Mouse (Mus musculus): ENCODE measurements around the gene Ghrhr. TPM values are rescaled to one million over a fixed set of nuclear protein-coding genes. Genes with fewer than 3 reads are reported as not detected.

Gene Ghrhr
- polyA plus RNA-seq, 1 experiment: not detected

DNA sequence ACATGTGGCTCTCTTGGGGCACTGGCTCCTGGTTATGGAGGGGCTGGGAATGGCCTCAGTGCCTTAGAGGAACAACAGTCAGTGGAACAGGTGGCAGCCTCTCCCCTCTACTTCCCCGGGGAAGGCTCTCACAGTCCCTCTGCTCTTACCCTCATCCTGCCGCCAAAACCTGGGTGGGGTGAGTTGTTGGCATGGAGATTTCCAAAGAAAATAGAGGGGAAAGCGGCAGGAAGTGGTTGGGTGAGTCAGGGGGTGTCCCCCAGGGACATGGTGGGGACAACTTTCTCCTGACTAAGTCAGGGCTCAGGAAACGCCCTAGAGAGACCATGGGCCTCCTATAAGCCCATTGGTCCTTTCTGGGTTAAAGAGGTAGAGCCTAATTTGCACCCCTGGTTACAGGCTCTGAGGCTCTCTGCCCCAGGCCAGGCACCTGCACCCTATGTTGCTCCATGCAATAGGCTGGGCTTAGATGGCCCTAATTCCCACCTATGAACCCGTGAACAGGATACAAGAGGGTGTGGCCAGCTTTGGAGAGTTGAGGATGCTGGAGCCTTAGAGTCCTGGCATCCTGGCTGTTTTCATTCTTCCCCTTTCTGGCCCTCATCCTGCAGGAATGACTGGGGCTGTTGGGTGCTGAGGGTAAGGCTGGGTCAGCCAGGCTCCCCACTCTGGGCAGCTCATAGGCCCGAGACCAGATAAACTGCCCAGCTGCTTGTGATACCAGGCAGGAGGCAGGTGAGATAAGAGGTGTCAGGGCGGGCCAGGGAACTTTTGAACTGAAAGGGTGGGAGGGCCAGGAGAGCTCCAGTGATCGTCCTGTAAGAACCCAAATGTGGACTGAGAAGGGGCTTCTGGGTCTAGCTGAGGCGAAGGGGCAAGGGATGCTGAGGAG, 36.9 kb upstream of the Ghrhr start:
- no peak for TF ChIP-seq CTCF (IDR thresholded peaks at IDR 0.05; ENCODE audit: borderline replicate concordance, insufficient read depth, low read length)
- TF ChIP-seq POLR2A (IDR thresholded peaks at IDR 0.05; ENCODE audit: low read depth, low read length): no peak
- Histone ChIP-seq H3K27ac (ENCODE audit: insufficient read depth, low read length) (no peak overlapping the region), H3K4me1 (ENCODE audit: control insufficient read depth, insufficient read depth, low read length) (peaks cover 4% of the 10 kb centered on the region; the same call in 1 of the 2 replicates), H3K4me3 (ENCODE audit: insufficient read depth, low read length) (no peak overlapping the region)

DNA sequence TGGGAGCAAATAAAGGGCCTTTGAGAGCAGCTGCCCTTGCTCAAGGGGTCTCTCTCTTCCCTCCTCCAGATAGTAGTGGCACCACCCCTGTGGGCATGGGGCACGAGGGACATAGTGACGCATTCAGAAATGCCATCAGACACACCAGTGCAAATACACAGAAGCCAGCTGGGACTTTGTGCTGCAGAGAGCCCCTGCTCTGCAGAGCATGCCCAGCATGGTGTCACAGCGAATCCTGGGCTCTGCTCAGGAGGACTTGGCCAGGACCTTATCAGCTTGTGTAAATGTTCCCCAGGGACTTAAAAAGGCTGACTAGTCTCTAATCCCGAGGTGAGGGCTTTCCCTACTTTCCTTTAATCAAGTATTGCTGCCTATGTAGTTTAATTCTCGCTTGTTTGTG, 34.4 kb upstream of the Ghrhr start:
- no peak overlapping the region for H3K4me3 ChIP-seq (ENCODE audit: insufficient read depth, low read length)
- TF ChIP-seq POLR2A (IDR thresholded peaks at IDR 0.05; ENCODE audit: low read depth, low read length) (no peak), CTCF (IDR thresholded peaks at IDR 0.05; ENCODE audit: borderline replicate concordance, insufficient read depth, low read length) (no peak)
- H3K27ac ChIP-seq (ENCODE audit: insufficient read depth, low read length): no peak overlapping the region
- peaks cover 5% of the 10 kb centered on the region for H3K4me1 ChIP-seq (ENCODE audit: control insufficient read depth, insufficient read depth, low read length)

DNA sequence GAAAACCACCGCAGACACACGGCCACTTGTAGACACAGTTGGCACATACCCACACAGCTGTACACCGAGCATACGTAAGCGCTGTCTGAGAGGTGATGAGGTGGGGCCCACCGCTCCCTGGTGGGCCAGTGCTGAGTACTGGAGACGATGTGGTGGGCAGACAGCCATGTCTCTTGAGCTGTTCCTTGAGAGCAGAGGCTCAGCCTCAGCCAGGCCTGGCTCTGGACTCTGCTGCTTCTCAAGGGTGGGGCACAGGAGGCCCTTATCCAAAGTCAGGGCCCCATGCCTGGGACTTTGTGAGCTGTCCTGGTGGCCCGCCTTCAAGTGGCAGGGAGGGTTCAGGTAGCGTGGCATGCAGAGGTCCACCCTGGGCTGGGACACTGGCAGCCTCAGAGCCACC, 33.8 kb upstream of the Ghrhr start:
- no peak overlapping the region for H3K27ac ChIP-seq (ENCODE audit: insufficient read depth, low read length)
- no peak overlapping the region for H3K4me3 ChIP-seq (ENCODE audit: insufficient read depth, low read length)
- TF ChIP-seq CTCF (IDR thresholded peaks at IDR 0.05; ENCODE audit: borderline replicate concordance, insufficient read depth, low read length) (no peak), POLR2A (IDR thresholded peaks at IDR 0.05; ENCODE audit: low read depth, low read length) (no peak)
- peaks cover 5% of the 10 kb centered on the region for H3K4me1 ChIP-seq (ENCODE audit: control insufficient read depth, insufficient read depth, low read length)

DNA sequence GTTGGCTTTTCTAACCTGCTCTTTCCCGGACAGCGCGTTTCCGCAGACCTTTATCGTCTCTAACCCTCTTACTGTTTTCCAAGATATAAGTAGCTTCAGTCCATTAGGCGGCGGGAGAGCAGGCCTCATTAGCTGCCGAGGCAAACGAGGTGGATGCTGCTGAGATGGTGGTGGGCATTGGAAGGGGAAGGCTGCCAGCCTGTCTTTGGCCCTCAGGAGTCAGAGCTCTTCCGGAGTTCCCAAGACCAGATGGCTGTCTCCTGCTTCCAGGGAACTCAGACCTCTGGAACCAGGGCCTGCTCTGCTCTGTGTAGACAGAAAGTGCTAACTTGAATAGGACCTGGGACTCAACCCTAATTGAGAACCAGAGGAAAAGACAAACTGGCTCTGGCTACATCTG, 32.6 kb upstream of the Ghrhr start:
- Histone ChIP-seq H3K4me3 (ENCODE audit: insufficient read depth, low read length) (no peak overlapping the region), H3K27ac (ENCODE audit: insufficient read depth, low read length) (no peak overlapping the region), H3K4me1 (ENCODE audit: control insufficient read depth, insufficient read depth, low read length) (peaks cover 5% of the 10 kb centered on the region)
- TF ChIP-seq POLR2A (IDR thresholded peaks at IDR 0.05; ENCODE audit: low read depth, low read length): no peak
- no peak for TF ChIP-seq CTCF (IDR thresholded peaks at IDR 0.05; ENCODE audit: borderline replicate concordance, insufficient read depth, low read length)

DNA sequence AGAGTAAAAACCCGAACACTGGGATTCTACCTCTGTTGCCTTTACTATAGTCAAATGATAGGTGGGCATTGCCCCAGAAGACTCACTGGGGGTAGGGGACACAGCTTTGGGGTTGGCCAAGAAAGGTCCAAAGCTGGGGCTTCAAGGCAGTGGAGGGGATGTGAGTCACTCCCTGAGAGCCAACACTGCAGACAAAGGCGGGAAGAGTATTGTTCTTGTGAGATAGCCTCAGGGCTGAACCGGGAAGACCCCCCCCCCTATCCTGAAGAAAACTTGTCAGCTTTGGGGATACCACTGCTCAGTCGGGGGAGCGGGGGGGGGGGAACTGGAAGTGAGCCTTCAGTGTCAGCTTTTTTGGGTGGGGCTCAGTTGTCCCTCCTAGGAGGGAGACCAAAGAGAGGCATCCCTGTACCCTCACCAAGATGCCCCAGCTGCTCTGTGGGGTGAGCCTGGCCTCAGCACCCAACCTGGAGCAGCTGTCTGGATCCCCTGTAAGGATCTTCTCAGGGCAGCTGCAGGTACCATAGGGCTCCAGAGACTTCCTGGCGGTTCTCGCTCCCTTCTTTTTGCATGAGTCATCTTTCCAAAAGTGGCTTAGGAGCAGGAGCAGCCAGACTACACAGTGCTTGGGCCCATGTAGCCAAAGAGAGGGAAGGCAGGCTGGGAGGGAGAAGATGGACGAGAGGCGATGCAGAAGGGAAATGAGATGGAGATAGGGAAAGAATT, 31.6 kb upstream of the Ghrhr start:
- TF ChIP-seq POLR2A (IDR thresholded peaks at IDR 0.05; ENCODE audit: low read depth, low read length) (no peak), CTCF (IDR thresholded peaks at IDR 0.05; ENCODE audit: borderline replicate concordance, insufficient read depth, low read length) (no peak)

DNA sequence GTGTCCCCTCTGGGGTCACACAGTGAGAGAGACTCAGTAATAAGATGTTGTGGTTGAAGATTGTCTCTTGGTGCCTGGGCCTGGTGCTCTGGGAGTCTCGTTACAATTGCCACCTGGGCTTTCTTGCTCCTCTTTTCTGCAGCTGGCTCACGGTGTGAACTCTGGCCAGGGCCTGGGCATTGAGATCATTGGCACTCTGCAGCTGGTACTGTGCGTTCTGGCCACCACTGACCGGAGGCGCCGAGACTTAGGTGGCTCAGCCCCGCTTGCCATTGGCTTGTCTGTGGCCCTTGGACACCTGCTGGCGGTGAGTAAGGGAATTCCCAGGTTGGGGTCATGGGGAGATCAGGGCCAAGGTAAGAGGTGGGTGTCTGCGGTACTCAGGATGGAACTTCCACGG, 30.8 kb upstream of the Ghrhr start:
- H3K4me1 ChIP-seq (ENCODE audit: control insufficient read depth, insufficient read depth, low read length): peaks cover 3% of the 10 kb centered on the region; the same call in 1 of the 2 replicates
- no peak overlapping the region for H3K27ac ChIP-seq (ENCODE audit: insufficient read depth, low read length)
- TF ChIP-seq POLR2A (IDR thresholded peaks at IDR 0.05; ENCODE audit: low read depth, low read length) (no peak), CTCF (IDR thresholded peaks at IDR 0.05; ENCODE audit: borderline replicate concordance, insufficient read depth, low read length) (no peak)
- no peak overlapping the region for H3K4me3 ChIP-seq (ENCODE audit: insufficient read depth, low read length)

More for the DNA sequence above, 31.6 kb upstream of the Ghrhr start:
- H3K4me1 ChIP-seq (ENCODE audit: control insufficient read depth, insufficient read depth, low read length): peaks cover 3% of the 10 kb centered on the region; the same call in 1 of the 2 replicates
- no peak overlapping the region for H3K4me3 ChIP-seq (ENCODE audit: insufficient read depth, low read length)
- H3K27ac ChIP-seq (ENCODE audit: insufficient read depth, low read length): no peak overlapping the region

DNA sequence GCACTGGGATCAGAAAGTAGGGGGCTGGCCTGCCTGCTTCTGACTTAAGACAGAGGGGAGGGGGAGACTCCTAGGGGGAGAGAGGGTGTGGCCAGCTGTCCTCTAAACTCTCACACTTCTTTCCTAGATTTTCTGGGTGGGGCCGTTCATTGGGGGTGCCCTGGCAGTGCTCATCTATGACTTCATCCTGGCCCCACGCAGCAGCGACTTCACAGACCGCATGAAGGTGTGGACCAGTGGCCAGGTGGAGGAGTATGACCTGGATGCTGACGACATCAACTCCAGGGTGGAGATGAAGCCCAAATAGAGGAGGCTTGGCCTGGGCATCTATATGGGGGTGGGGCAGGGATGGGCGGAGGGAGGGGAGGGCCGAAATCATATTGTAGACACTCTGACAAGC, 29.6 kb upstream of the Ghrhr start:
- Histone ChIP-seq H3K27ac (ENCODE audit: insufficient read depth, low read length) (no peak overlapping the region), H3K4me1 (ENCODE audit: control insufficient read depth, insufficient read depth, low read length) (peaks cover 3% of the 10 kb centered on the region; the same call in 1 of the 2 replicates), H3K4me3 (ENCODE audit: insufficient read depth, low read length) (no peak overlapping the region)
- TF ChIP-seq CTCF (IDR thresholded peaks at IDR 0.05; ENCODE audit: borderline replicate concordance, insufficient read depth, low read length) (no peak), POLR2A (IDR thresholded peaks at IDR 0.05; ENCODE audit: low read depth, low read length) (no peak)

DNA sequence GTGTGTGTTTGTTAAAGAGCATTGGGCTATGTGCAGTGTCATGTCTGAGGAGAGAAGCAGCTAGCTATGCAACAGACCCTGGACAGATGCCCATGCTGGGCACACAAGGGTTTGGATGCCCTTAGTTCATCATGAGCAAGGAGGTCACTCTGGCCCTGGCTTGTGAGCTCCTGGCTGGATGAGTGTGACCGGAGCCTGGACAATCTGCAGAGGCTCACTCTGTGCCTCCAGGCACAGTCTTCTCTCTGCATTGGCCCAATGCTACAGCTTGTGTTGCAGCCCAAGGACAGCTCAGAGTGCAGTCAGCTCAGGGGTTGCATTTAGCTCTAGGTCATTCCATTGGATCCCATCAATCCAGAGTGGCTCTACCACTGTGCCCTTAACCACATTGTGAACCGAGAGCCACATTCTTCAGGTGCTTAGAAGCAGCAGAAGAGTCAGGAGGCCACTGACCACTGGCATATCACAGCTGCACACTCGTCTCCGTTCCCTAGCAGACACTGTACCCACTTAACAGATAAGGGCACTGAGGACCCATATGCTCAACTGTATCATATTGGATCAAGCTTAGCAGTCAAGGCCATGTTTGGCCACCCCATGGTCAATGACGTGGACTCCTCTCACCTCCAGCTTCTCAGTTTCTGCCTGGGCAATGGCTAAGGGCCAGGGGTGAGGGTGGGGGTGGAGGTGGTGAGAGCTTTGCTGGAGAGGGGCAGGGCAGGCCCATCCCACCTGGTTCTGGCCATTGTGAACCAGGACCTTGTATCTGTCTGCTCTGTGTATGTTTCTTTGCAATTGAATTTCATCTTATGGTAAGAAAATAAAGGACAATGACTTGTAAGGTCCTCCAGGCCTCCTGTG, 28.2 kb upstream of the Ghrhr start:
- H3K4me3 ChIP-seq (ENCODE audit: insufficient read depth, low read length): no peak overlapping the region
- no peak overlapping the region for H3K27ac ChIP-seq (ENCODE audit: insufficient read depth, low read length)
- H3K4me1 ChIP-seq (ENCODE audit: control insufficient read depth, insufficient read depth, low read length): peaks cover 3% of the 10 kb centered on the region; the same call in 1 of the 2 replicates
- TF ChIP-seq CTCF (IDR thresholded peaks at IDR 0.05; ENCODE audit: borderline replicate concordance, insufficient read depth, low read length) (no peak), POLR2A (IDR thresholded peaks at IDR 0.05; ENCODE audit: low read depth, low read length) (no peak)

DNA sequence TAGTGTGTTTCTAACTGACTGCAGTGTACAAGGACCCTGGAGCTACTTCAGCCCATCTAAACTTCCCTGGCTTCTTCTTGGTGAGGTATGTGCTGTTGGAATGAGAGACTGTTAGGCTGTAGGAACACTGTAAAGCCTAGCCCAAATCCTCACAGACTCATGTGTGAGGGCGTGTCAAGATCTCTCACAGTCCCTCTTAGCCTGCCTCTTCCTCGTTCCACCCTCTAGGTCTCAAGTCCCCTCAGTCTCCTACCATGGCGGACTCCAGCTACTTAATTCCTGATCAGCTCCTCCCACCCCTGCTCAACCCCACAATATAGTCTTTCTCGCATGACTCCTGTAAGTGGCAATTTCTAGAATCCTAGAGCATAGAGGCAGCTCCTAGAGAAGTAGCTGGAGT, 26.9 kb upstream of the Ghrhr start:
- Histone ChIP-seq H3K27ac (ENCODE audit: insufficient read depth, low read length) (no peak overlapping the region), H3K4me3 (ENCODE audit: insufficient read depth, low read length) (no peak overlapping the region), H3K4me1 (ENCODE audit: control insufficient read depth, insufficient read depth, low read length) (peaks cover 3% of the 10 kb centered on the region; the same call in 1 of the 2 replicates)
- TF ChIP-seq CTCF (IDR thresholded peaks at IDR 0.05; ENCODE audit: borderline replicate concordance, insufficient read depth, low read length) (no peak), POLR2A (IDR thresholded peaks at IDR 0.05; ENCODE audit: low read depth, low read length) (no peak)

All from embryonic fibroblast, embryonic 13.5 days (primary cell).